Mouse (Mus musculus) cerebellum, adult 2 months (tissue): ENCODE results near the gene Ext2. TPM values are rescaled to one million over a fixed set of nuclear protein-coding genes. Genes with fewer than 3 reads are reported as not detected.

Experiments
- DNase-seq, 2 experiments: peaks; one replicate each; pipeline ENCODE4 v3.0.0; 2021
- H3K27ac ChIP-seq: fragments of 200-500 bp; 2 replicates; pipeline ENCODE4 v1.5.1; 2012; ENCODE audit warnings: low read length, control low read depth, inconsistent platforms; ENCODE audit not compliant: insufficient read depth
- H3K27me3 ChIP-seq: fragments of 200-500 bp; 2 replicates; pipeline ENCODE4 v1.6.1; 2012; ENCODE audit warnings: inconsistent platforms, mild to moderate bottlenecking, low read length, moderate library complexity; ENCODE audit not compliant: control insufficient read depth, insufficient read depth
- H3K4me1 ChIP-seq: fragments of 200-500 bp; 2 replicates; pipeline ENCODE4 v1.6.1; 2011; ENCODE audit warnings: low read length; ENCODE audit not compliant: control insufficient read depth, insufficient read depth
- H3K4me3 ChIP-seq: fragments of 200-500 bp; replicated peaks from 2 replicates; pipeline ENCODE3; 2011; ENCODE audit warnings: mild to moderate bottlenecking, low read depth, low read length, control low read depth; ENCODE audit not compliant: insufficient read depth
- CTCF ChIP-seq: fragments of 200-500 bp; IDR thresholded peaks from 2 replicates; pipeline ENCODE4 v1.5.1; 2011; ENCODE audit warnings: low read depth, mild to moderate bottlenecking, control low read depth, low read length, moderate library complexity, borderline replicate concordance; ENCODE audit not compliant: insufficient read depth
- POLR2A ChIP-seq: fragments of 200-500 bp; IDR thresholded peaks from 2 replicates; pipeline ENCODE4 v1.6.1; 2011; ENCODE audit warnings: low read length, control low read depth, borderline replicate concordance; ENCODE audit not compliant: insufficient read depth
- WGBS: fragments of 180-500 bp; shearing (Covaris S2); methylation state at CpG from one replicate; pipeline ENCODE4 v1.1.7; 2018; 5-methylcytosine and 5-hydroxymethylcytosine counted together
- polyA plus RNA-seq: library from polyadenylated mRNA; depleted of rRNA; stranded (reverse); fragments of >200 nt; gene quantifications from 2 replicates; pipeline ENCODE4 v1.2.3, GENCODE M21; 2012

Ext2 gene
- polyA plus RNA-seq, 1 experiment, result 40.1 TPM

GRCm38 (mm10) chr2:93671573-93672184 lies 150.7 kb downstream of the Ext2 start:
- Histone ChIP-seq H3K27me3 (no peaks in the 10 kb centered on the region), H3K4me1 (no peaks in the 10 kb centered on the region), H3K4me3 (no peak overlapping the region), H3K27ac (no peak overlapping the region)
- 48% methylated on average over 15 of the region's 15 CpGs for WGBS
- no peak for TF ChIP-seq POLR2A
- DNase-seq, result no peak

GRCm38 (mm10) chr2:93666146-93666858 lies 156.1 kb downstream of the Ext2 start:
- Histone ChIP-seq H3K4me1 (no peaks in the 10 kb centered on the region; the same call in 1 of the 2 replicates), H3K4me3 (no peak overlapping the region), H3K27me3 (no peaks in the 10 kb centered on the region), H3K27ac (no peak overlapping the region)
- WGBS, result 34% methylated on average over 3 of the region's 3 CpGs
- no peak for DNase-seq
- TF ChIP-seq POLR2A (no peak), CTCF (no peak)

- no peak for DNase-seq
- WGBS, result 88% methylated on average over 5 of the region's 5 CpGs
- no peaks in the 10 kb centered on the region; the same call in 1 of the 2 replicates for H3K4me1 ChIP-seq
- no peak overlapping the region for H3K4me3 ChIP-seq
- H3K27me3 ChIP-seq, result no peaks in the 10 kb centered on the region
- TF ChIP-seq CTCF (no peak), POLR2A (no peak)
- H3K27ac ChIP-seq, result no peak overlapping the region
Observed at GRCm38 (mm10) chr2:93665472-93665871, 156.9 kb downstream of the Ext2 start.

GRCm38 (mm10) chr2:93662240-93662865 lies 160.0 kb downstream of the Ext2 start:
- 36% methylated on average over 16 of the region's 16 CpGs for WGBS

GRCm38 (mm10) chr2:93661096-93661495 lies 161.3 kb downstream of the Ext2 start:
- DNase-seq, result no peak
- WGBS, result 93% methylated on average over 6 of the region's 6 CpGs
- Histone ChIP-seq H3K4me1 (no peaks in the 10 kb centered on the region; the same call in 1 of the 2 replicates), H3K4me3 (no peak overlapping the region), H3K27ac (no peak overlapping the region), H3K27me3 (no peaks in the 10 kb centered on the region)
- TF ChIP-seq CTCF (no peak), POLR2A (no peak)

More at GRCm38 (mm10) chr2:93662240-93662865, 160.0 kb downstream of the Ext2 start:
- Histone ChIP-seq H3K4me3 (no peak overlapping the region), H3K27me3 (no peaks in the 10 kb centered on the region), H3K4me1 (no peaks in the 10 kb centered on the region; the same call in 1 of the 2 replicates), H3K27ac (no peak overlapping the region)
- TF ChIP-seq CTCF (no peak), POLR2A (no peak)
- no peak for DNase-seq

GRCm38 (mm10) chr2:93659705-93660308 lies 162.6 kb downstream of the Ext2 start:
- DNase-seq, result no peak
- H3K4me3 ChIP-seq, result no peak overlapping the region
- no peak overlapping the region for H3K27ac ChIP-seq
- TF ChIP-seq POLR2A, result no peak
- TF ChIP-seq CTCF, result no peak
- 72% methylated on average over 6 of the region's 6 CpGs for WGBS
- no peaks in the 10 kb centered on the region; the same call in 1 of the 2 replicates for H3K4me1 ChIP-seq
- no peaks in the 10 kb centered on the region for H3K27me3 ChIP-seq

- TF ChIP-seq POLR2A, result no peak
- TF ChIP-seq CTCF, result peak; percentile 78
- peak; percentile 29 to 37 for DNase-seq
- H3K4me1 ChIP-seq, result no peaks in the 10 kb centered on the region; the same call in 1 of the 2 replicates
- 51% methylated on average over 3 of the region's 3 CpGs for WGBS
- no peak overlapping the region for H3K4me3 ChIP-seq
- H3K27me3 ChIP-seq, result no peaks in the 10 kb centered on the region
- no peak overlapping the region for H3K27ac ChIP-seq
Observed at GRCm38 (mm10) chr2:93659004-93659403, 163.4 kb downstream of the Ext2 start.
